Mouse (Mus musculus) hindlimb bud, embryonic 11.5 days (tissue): Measurements from ENCODE around the gene Sned1.
"Not testable (repeated sequence)": the region's sequence is repeated elsewhere in the genome, so short reads cannot be mapped to it uniquely, and the experiment has no call there.

ENCODE experiments used
- DNase-seq: peaks from one replicate; pipeline ENCODE4 v3.0.0-alpha.2; 2012; ENCODE audit warnings: low read depth, low spot score; ENCODE audit errors: extremely low spot score

Gene Sned1

DNA sequence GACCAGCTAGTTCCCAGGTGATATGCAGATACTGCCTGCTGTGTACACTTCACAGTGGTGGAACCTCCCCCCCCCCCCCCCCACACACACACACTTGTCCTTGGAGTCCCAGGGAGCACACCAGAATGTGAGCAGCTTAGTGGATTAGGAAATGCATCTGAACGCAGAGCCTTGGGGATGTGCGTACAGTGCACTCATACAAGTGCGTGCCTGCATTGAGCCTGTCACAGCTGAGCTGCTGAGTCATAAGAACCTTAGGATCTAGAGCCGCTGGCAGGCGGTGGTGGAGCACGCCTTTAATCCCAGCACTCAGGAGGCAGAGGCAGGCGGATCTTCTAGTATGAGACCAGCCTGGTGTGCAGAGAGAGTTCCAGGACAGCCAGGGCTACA, 7.7 kb upstream of the Sned1 start:
- no peak for DNase-seq

DNA sequence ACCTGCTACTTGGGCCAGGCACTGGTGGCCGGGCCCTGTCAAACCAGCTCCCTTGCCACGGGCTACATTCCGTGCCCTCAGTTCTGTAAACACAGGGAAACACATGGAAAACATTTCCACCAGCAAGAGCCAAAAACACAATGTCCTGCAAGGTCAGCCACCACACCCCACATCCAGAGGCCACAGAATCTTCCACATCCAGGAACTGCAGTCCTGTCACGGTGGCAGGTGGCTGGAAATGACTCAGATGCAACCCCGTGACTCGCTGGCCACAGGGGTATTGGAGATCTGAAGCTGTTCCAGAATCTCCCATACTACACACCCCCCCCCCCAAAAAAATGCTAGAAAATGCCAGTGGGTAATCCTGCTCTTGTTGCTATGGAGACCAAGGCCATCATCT, 6.4 kb upstream of the Sned1 start:
- DNase-seq, result no peak

DNA sequence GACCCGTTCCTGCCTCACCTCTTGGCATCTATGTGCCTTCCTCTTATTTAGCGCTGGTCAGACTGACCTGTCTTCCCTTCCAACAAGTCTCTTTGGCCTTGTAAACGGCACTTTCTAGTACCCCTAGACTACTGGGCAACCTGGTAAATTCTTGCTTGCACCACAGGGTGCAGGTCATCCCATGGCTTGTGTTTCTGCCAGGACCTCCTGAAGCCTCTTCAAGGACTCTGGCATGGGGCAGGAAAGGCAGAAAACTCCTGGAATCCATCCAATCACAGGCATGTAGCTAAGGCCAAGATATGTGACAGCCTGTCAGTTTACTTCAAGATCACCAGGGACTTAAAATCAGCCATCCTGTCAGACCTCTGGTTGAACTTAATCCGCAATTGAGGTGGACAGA, 6.0 kb upstream of the Sned1 start:
- no peak for DNase-seq

DNA sequence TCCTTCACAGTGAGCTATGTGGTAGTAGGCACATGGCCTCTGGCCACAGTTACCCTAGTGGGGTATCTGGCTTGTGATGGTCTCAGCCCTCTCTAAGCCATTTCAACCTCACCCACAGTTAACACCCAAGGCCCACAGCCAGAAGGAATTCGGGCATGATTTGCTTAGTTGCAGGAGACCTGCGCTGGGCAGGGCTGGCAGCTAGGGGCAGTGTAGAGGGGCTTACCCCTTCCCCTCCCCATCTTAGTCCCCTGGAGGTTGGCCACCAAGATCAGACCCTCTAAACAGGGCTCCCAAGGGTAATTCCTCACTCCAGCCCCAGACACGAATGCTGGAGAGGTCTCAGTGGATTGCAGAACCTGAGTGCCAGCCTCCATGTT, 894 bp downstream of the Sned1 start:
- no peak for DNase-seq

DNA sequence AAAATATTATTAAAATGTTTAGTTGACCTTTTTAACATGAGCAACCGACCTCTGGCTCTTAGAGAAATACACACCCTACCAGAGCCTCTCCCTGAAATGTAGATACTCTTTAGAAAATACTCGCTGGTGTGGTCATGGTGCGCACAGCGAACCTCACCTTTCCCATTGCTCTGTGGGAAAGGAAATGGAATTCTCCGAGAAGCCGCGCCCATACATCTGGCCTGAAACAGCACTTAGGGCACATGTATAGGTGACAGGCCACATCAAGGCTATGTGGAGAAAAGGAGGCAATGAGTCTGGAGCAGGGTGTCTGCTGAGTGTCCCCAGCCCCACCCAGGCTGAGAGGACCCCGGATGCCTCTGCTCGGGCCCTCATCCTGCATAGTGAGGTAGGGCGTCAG, 2.0 kb downstream of the Sned1 start:
- DNase-seq, result no peak

DNA sequence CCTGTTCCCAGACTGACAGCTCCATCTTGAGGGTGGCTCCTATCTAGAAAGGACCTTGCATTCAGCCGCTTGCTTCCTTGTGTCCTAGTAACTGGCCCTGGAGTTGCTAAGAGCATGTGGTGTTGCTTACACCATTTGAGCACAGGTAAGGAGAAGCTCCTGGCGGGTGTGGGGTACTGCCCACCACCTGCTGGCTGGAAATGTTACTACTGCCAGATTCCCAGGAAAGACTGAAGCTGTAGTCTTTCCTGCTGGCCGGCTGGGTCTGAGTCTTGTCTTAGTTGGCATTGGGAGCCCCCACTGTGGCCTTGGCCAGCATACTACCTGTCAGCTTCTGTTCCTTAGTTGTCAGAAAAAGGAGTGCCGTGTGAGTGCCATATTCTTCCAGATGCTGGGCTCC, 2.6 kb downstream of the Sned1 start:
- DNase-seq, result no peak

DNA sequence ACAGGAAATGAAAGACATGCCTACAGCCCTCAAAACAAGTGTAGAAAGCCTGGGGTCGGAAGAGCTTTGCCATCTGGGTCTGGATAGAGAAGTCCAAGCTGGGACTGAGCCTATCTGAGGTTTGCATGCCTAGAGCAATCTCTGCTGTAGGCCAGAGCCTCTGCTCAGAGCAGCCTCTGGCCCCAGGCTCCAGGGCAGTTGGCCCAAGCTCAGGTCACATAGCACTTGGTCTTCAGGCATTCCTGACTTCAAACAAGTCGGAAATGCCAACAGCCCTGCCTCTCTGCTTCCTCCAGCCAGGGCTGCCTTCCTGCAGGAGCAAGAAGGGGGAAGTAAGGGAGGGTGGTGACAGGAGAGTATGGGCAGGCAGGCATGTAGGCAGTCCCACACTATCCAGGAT, 10.3 kb downstream of the Sned1 start:
- no peak for DNase-seq

DNA sequence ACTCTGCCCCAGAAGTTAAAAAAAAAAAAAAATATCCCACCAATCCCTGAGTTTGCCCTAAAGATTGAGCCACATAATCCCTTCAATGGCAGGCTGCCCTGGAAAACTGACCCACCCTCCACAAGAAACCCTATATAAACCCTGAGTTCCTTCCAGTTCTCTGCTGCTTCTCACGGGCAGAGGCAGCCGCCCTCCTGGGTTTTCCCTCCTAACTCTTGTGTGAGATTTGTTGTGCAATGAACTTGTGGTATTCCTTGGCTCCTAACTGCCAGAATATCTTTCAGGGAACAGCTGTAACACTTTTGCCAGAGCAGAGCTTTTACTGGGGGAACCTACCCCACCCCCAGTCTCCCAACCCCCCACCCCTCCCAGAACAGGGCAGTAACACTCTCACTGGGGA, 16.9 kb downstream of the Sned1 start:
- DNase-seq, result no peak

DNA sequence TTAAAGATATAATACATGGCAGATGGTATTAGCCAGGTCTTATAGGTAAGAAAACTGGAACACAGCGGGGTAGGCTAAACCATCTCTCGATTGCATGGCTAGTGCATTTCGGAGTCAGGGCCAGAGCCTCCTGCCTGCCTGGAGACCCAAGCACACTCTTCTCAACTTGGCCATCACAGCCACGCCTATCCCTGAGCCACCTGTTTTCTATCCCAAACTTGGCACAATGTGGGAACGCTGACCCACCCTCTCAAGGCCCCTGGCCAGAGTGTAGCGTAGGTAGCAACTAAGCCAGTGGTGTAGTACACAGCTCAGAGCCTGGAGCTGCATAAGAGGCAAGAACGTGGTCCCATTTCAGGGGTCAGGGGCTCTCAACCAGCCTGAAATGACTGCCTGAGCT, 20.1 kb downstream of the Sned1 start:
- no peak for DNase-seq

DNA sequence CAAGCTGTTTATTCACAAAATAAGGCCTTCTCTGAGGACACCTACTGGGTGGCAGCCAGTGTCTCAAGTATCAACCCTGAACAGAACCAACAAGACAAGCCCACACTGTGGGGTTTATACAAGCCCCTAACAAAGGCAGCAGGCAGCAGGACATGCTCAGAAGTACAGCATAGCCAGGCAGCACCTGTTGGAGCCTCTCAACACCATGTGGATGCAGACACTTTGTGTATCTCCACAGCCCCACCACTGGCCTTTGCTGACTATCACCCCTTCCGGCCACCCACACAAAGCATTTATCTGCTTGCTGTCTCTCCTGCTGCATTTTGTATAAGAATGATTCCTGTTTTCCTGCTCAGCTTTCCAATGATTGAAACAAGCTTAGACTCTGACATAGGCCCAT, 21.9 kb downstream of the Sned1 start:
- DNase-seq, result no peak

DNA sequence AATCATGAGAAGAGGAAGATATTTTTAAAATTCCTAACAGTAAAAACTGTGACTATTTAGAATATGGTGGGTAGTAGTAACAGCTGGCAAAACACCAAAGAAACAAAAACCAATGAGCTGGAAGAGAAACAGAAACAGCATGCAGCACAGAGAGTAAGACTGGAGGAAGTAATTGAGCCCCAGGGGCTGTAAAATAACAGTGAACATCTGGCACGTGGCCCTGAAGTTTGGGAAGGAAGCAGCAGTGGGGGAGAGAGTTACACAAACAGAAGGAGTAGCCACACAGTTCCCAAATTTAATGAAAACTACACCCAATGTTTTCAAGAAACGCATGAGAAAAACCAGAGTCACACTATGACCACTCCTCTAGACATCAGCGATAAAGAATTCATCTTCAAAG, 31.6 kb downstream of the Sned1 start:
- DNase-seq, result no peak

DNA sequence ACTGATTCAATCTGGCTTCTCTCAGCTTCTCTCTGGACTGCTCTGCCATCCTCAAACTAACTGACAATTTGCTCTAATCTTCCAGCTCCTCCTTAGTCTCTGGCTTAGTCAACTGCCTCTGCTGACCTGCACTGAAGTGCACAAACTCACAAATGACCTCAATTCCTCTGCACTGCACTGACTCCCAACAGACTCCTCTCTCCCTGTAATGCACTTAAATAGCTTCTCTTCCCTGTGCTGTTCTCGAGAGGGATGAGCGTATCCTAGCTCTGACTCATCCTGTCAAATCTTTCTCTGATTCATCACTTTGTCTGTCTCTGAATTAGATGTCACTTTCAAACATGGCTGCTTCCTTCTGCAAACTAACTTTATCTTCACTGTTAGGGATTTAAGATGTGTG, 32.6 kb downstream of the Sned1 start:
- no peak for DNase-seq

DNA sequence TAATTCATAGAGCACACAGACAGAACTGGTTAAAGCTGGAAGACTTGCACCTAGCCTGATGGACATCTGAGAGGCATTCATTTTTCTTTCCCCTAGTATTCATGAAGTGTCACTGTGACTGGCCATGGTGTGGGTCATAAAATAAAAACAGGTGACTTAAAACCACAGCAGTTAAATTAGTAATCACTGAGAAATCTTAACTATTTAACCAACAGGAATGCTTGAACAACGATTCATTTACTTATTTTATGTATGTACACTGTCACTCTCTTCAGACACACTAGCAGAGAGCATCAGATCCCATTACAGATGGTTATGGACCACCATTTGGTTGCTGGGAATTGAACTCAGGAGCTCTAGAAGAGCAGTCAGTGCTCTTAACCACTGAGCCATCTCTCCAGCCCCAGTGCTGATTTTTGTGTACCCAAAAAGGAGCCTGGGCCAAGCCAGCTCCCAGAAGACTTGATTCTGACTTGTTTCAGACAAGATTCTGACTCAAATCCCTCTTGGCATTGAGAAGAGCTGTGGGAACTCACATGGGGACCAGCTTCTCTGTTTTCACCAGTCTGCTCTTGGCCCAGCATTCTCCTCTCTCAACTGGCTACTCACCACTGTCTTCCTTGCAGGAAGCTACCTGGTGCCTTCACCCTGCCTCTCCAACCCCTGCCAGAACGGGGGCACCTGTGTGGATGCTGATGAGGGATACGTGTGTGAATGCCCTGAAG, 35.0 kb downstream of the Sned1 start:
- no peak for DNase-seq

DNA sequence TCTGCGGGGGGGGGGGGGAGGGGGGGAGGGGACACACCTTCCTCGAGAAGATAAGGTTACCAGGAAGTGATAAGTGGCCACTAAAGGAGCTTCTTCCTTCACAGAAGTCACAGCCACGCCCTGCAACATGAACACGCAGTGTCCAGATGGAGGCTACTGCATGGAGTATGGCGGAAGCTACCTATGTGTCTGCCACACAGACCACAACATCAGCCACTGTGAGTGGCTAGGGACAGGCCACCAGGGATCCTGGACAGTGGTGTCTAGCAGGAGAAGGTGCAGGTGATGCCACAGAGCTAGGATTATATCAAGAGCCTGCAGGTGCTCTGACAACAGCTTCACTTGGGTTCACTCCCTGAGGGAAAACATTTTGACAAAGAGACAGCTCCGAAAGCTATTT, 36.1 kb downstream of the Sned1 start:
- no peak for DNase-seq

DNA sequence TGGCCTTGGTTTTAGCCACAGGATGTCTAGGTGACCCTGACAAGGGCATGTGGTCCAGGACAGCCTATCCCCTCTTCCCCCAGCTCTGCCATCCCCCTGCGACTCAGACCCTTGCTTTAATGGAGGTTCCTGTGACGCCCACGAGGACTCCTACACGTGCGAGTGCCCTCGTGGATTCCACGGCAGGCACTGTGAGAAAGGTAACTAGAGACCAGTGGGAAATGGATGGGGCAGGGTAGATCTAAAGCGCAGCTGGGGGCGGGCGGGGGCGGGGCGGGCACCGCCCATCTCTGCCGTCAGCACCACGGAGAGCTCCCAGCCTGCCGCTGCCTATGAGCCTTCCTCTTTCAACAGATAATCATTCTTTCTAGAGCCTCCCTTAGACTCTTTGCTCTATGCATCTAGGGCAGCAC, 36.8 kb downstream of the Sned1 start:
- no peak for DNase-seq

DNA sequence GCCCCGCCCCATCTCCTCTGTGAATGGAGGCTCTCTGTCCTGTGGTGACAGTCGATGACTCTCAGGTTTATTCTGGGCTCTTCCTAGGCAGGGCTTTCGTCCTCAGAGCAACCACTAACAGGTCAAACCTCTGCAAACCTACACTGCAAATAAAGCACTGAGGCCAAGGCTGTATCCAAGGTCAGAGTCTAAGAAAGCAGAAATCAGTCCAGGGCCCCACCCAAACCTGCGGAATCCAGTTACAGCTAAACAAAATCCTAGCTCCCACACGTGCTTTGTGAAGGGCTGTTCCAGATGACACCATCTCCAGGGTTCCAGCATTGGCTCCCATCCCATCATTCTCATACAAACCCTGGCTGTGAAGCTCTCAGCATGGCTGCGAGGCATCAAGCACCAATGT, 39.9 kb downstream of the Sned1 start:
- DNase-seq, result no peak

DNA sequence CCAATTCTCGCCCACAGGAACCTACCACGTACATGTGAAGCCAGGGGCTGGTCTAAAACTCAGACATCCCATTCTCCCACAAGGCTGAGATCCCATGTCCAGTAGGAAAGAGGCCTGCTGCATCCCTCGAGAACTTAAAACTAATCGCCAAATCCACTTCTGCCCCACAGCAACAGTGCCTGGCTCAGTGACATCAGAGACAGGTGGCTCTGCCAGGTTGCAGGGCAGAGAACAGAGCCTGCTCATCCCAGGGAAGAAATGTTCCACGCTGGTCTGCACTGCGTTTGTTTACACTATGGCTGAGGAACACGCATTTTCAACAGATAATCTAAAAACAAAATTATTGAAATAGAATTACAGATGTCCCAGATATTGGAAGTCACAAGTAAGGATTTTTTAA, 41.4 kb downstream of the Sned1 start:
- DNase-seq, result no peak

DNA sequence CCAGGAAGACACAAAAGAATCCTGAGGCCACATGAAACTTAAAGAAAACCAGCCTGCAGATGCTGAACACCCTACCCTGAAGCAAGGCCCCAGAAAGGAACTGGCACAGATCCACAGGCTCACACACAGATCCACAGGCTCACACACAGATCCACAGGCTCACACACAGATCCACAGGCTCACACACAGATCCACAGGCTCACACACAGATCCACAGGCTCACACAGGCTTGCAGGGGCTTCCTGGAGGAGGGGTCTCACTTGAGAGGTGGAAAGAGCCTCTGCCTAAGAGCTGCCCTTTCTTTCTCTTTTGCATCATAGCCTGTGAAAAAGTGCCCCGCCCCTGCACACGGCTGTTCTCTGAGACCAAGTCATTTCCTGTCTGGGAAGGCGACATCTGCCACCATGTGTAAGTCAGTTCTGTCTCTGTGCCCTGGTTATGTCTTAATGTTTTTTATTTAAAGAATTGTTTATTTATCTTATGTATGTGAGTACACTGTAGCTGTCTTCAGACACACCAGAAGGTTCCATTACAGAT, 54.1 kb downstream of the Sned1 start:
- no peak for DNase-seq

DNA sequence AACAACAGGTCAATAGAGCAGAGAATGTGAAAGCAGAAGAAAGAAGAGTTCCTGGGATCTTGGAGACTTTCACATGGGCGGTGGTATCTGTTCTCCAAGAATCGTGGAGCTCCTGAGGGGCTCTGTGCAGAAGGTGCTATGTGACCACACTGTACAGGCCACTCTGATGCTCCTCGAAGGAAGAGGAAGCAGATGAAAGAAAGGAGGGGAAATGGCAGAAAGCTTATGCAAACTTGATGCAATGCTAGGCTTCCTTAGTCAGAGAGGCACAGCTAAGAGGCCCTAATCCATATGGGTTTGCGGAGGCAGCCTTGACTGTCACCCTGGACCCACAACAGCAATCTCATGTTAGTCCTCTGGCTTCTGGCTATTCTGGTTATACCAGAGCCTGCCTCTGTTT, 55.3 kb downstream of the Sned1 start:
- no peak for DNase-seq

DNA sequence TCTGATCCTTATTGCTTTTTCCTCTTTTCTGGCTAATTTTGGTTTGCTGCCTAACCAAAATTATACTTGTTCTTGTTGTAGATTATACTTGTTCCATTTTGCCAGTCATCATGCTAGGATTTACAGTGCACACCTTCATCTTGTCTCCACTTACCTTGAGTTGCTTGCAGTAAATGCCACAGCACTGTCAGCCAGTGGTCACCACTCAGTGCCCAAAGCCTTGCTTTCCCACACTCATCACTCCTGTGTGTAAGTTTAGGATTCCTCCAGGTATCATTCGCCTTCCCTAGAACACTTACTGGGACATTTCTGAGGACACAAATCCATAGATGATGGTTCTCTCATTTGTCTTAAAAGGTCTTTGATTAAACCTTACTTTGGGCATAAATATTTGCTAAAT, 56.0 kb downstream of the Sned1 start:
- DNase-seq, result no peak

DNA sequence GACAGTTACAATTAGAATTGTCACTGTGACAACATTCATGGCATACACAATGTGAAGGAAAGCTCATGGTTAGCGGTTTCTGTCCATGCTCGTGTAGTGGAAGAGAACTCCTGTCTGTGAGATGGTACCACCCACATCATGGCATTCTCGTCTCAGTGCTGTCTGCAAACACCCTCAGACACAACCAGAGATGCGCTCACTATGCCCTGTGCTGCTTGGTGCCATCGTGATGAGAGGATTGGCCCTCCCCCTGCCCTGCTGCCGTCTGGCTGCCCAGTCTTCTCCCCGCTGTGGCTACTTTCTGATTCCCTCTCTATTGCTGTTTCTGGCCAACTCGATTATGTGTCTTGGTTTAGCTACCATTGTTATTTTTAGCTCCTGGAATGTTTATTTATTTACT, 56.4 kb downstream of the Sned1 start:
- DNase-seq, result no peak

DNA sequence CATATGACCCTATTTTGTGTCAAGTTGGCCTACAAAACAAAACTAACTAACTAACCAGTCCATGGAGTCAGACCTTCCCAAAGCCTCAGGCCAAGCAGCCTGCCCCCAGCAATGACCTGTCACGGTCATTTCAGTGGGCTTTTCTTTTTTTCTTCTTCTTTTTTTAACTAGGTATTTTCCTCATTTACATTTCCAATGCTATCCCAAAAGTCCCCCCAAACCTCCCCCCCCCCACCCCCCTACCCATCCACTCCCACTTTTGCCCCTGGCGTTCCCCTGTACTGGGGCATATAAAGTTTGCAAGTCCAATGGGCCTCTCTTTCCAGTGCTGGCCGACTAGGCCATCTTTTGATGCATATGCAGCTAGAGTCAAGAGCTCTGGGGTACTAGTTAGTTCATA, 58.9 kb downstream of the Sned1 start:
- not testable (repeated sequence) for DNase-seq

DNA sequence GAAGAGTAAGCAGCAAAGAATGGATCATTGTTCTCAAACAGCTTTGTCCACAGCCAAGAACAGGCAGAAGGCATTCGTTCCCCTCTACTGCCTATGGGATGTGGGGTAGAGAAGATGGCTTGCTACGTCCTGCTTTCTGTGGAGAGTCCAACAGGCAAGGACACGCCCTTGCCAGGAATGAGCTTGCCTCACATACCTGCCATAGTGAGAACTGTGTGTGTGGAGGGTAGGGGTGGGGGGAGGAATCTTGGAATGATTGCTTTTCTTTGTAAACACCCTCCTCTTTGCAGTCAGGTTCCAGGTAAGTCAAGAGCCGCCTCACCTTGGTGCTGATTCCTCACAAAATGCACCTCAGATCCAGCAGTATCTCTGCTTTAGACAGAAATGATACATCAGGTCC, 64.2 kb downstream of the Sned1 start:
- DNase-seq, result no peak
